Mouse (Mus musculus) Patski (cell line): ENCODE data around the gene Gabarap. TPM values are rescaled to one million over a fixed set of nuclear protein-coding genes. Genes with fewer than 3 reads are reported as not detected.
A peak's percentile ranks its signal among the peaks of the same experiment; 100 is the strongest.
"Not testable (repeated sequence)": the region's sequence is repeated elsewhere in the genome, so short reads cannot be mapped to it uniquely, and the experiment has no call there.

Source experiments
- ATAC-seq: fragments of 100-300 bp; one replicate; pipeline ENCODE4 v1.8.0; 2021
- CTCF ChIA-PET: fragments of 350-600 bp; sonication (Branson Sonifier 250); formaldehyde crosslinking; loops from one replicate; lab custom pipeline; 2022; ENCODE audit warnings: inconsistent platforms; lab: Charles Lee
- POLR2A ChIA-PET: fragments of 350-600 bp; sonication (Branson Sonifier 250); formaldehyde crosslinking; loops from one replicate; lab custom pipeline; 2022; ENCODE audit warnings: antibody characterized with exemption, inconsistent platforms; lab: Charles Lee
- DNase-seq: peaks from one replicate; pipeline ENCODE4 v3.0.0-alpha.2; 2011; ENCODE audit warnings: low read depth, low spot score
- H3K27me3 ChIP-seq: fragments of 371-371 bp; one replicate; pipeline ENCODE4 v1.5.1; 2021
- CTCF ChIP-seq: fragments of 100-300 bp; IDR thresholded peaks from one replicate; pipeline ENCODE4 v1.5.1; 2021
- in situ Hi-C: fragments of 300-500 bp; cut with MboI; formaldehyde crosslinking; loops from 3 replicates; pipeline ENCODE4 v1.11.1; 2018; ENCODE audit warnings: low pct_unique_long_range_greater_than_20kb, mixed read lengths
- polyA plus RNA-seq: library from polyadenylated mRNA; unstranded; gene quantifications from one replicate; pipeline ENCODE4 v1.2.3, GENCODE M21; 2021

The Gabarap gene
- polyA plus RNA-seq, 1 experiment from 2014 or later, result 528 TPM

GRCm38 (mm10) chr11:69953267-69953915, 37.6 kb upstream of the Gabarap start:
- in situ Hi-C loops, result no loop called here
- CTCF ChIA-PET, result interaction anchor here (1.3 to 6.8 kb wide), 3 partner anchors 20 to 73 kb away, joined by 4 to 85 read pairs (median 5); partner anchors contain the start of gene Kctd11
- ATAC-seq (no peak), DNase-seq (no peak)
- TF ChIP-seq CTCF, result no peak
- POLR2A ChIA-PET, result no interaction called here
- peaks cover 10% of the 10 kb centered on the region for H3K27me3 ChIP-seq

- in situ Hi-C loops, ATAC-seq, POLR2A ChIA-PET, DNase-seq: not testable (repeated sequence)
- H3K27me3 ChIP-seq, result peaks cover 18% of the 10 kb centered on the region
- CTCF ChIA-PET, result interaction anchor here (0.9 to 1.2 kb wide), 3 partner anchors 12 to 23 kb away, joined by 3 to 5 read pairs (median 5); no protein-coding TSS in a partner anchor
Measured at GRCm38 (mm10) chr11:69955618-69956017, 35.3 kb upstream of the Gabarap start.

GRCm38 (mm10) chr11:69956218-69956617, 34.7 kb upstream of the Gabarap start:
- ATAC-seq, result no peak
- CTCF ChIA-PET, result interaction anchor here (0.9 to 1.2 kb wide), 3 partner anchors 12 to 24 kb away, joined by 3 to 5 read pairs (median 5); no protein-coding TSS in a partner anchor
- DNase-seq, result no peak
- H3K27me3 ChIP-seq, result peaks cover 18% of the 10 kb centered on the region
- TF ChIP-seq CTCF, result peak; percentile 53
- POLR2A ChIA-PET, result no interaction called here
- in situ Hi-C loops, result no loop called here

GRCm38 (mm10) chr11:69960616-69961015, 30.3 kb upstream of the Gabarap start:
- in situ Hi-C loops, result no loop called here
- ChIA-PET CTCF (interaction anchor here (1.0 to 1.1 kb wide), 2 partner anchors 12 to 39 kb away, joined by 3 to 4 read pairs; partner anchors contain the start of gene Eif5a), POLR2A (no interaction called here)
- H3K27me3 ChIP-seq, result peaks cover 25% of the 10 kb centered on the region
- ATAC-seq, result no peak
- no peak for TF ChIP-seq CTCF
- no peak for DNase-seq

- POLR2A ChIA-PET, result no interaction called here
- H3K27me3 ChIP-seq, result peaks cover 25% of the 10 kb centered on the region
- DNase-seq (no peak), ATAC-seq (no peak)
- CTCF ChIA-PET, result no interaction called here
- in situ Hi-C loops, result no loop called here
- TF ChIP-seq CTCF, result no peak
Measured at GRCm38 (mm10) chr11:69961841-69962240, 29.1 kb upstream of the Gabarap start.

GRCm38 (mm10) chr11:69964650-69965270, 26.2 kb upstream of the Gabarap start, which contains the start of gene Cldn7:
TSS of gene Cldn7 (plus strand) at chr11:69964779.
- ATAC-seq, result no peak
- CTCF ChIA-PET, result no interaction called here
- H3K27me3 ChIP-seq, result peaks cover 17% of the 10 kb centered on the region
- DNase-seq, result no peak
- in situ Hi-C loops, result no loop called here
- POLR2A ChIA-PET, result no interaction called here
- no peak for TF ChIP-seq CTCF

- ATAC-seq (no peak), DNase-seq (no peak)
- no peak for TF ChIP-seq CTCF
- H3K27me3 ChIP-seq, result peaks cover 13% of the 10 kb centered on the region
- ChIA-PET CTCF (no interaction called here), POLR2A (no interaction called here)
- in situ Hi-C loops, result no loop called here
Measured at GRCm38 (mm10) chr11:69965271-69966005, 25.5 kb upstream of the Gabarap start.

GRCm38 (mm10) chr11:69966006-69966859, 24.7 kb upstream of the Gabarap start:
- ChIA-PET POLR2A (no interaction called here), CTCF (no interaction called here)
- H3K27me3 ChIP-seq, result peaks cover 13% of the 10 kb centered on the region
- DNase-seq (no peak), ATAC-seq (no peak)
- in situ Hi-C loops, result no loop called here
- no peak for TF ChIP-seq CTCF

- in situ Hi-C loops, result no loop called here
- POLR2A ChIA-PET, result no interaction called here
- ATAC-seq (no peak), DNase-seq (no peak)
- peaks cover 13% of the 10 kb centered on the region for H3K27me3 ChIP-seq
- no peak for TF ChIP-seq CTCF
- CTCF ChIA-PET, result no interaction called here
Measured at GRCm38 (mm10) chr11:69966860-69967517, 24.0 kb upstream of the Gabarap start.
